Mouse (Mus musculus) erythroblast, embryonic 14.5 days (primary cell): ENCODE data around the gene Gstt2. TPM values are rescaled to one million over a fixed set of nuclear protein-coding genes. Genes with fewer than 3 reads are reported as not detected.
"Not testable (repeated sequence)": the region's sequence is repeated elsewhere in the genome, so short reads cannot be mapped to it uniquely, and the experiment has no call there.

Experiments used
- H3K27me3 ChIP-seq: 2 replicates; pipeline ENCODE4 v1.6.1; 2012; ENCODE audit warnings: inconsistent platforms; ENCODE audit not compliant: control insufficient read depth
- H3K36me3 ChIP-seq: 2 replicates; pipeline ENCODE4 v1.6.1; 2012; ENCODE audit warnings: mild to moderate bottlenecking, inconsistent platforms; ENCODE audit not compliant: control insufficient read depth
- H3K4me1 ChIP-seq: 2 replicates; pipeline ENCODE4 v1.6.1; 2012; ENCODE audit warnings: inconsistent platforms; ENCODE audit not compliant: control insufficient read depth
- H3K4me3 ChIP-seq: replicated peaks from 2 replicates; pipeline ENCODE3; 2012; ENCODE audit warnings: moderate library complexity, mild to moderate bottlenecking, inconsistent platforms
- H3K9me3 ChIP-seq: 2 replicates; pipeline ENCODE4 v1.6.1; 2012; ENCODE audit warnings: low read length, inconsistent platforms, mixed read lengths; ENCODE audit not compliant: control insufficient read depth
- GATA1 ChIP-seq: IDR thresholded peaks from 2 replicates; pipeline ENCODE4 v1.6.1; 2012; ENCODE audit warnings: low read length, inconsistent platforms, mixed read lengths
- TAL1 ChIP-seq: IDR thresholded peaks from 3 replicates; pipeline ENCODE4 v1.6.1; 2012; ENCODE audit warnings: low read length, inconsistent platforms, mixed read lengths
- polyA plus RNA-seq: library from polyadenylated mRNA; stranded (reverse); fragments of >175 nt; gene quantifications from 2 replicates; pipeline ENCODE4 v1.2.3, GENCODE M21; 2012

Gene Gstt2
- polyA plus RNA-seq, 1 experiment: 0.64 TPM

- H3K9me3 ChIP-seq: no peaks in the 10 kb centered on the region
- TF ChIP-seq TAL1: no peak
- TF ChIP-seq GATA1: no peak
- H3K36me3 ChIP-seq: no peaks in the 10 kb centered on the region
- H3K27me3 ChIP-seq: peaks cover 22% of the 10 kb centered on the region
- peaks cover 43% of the 10 kb centered on the region for H3K4me1 ChIP-seq
- no peak overlapping the region for H3K4me3 ChIP-seq
These were observed 11.2 kb upstream of the Gstt2 start for GRCm38 (mm10) chr10:75848382-75848781.

DNA sequence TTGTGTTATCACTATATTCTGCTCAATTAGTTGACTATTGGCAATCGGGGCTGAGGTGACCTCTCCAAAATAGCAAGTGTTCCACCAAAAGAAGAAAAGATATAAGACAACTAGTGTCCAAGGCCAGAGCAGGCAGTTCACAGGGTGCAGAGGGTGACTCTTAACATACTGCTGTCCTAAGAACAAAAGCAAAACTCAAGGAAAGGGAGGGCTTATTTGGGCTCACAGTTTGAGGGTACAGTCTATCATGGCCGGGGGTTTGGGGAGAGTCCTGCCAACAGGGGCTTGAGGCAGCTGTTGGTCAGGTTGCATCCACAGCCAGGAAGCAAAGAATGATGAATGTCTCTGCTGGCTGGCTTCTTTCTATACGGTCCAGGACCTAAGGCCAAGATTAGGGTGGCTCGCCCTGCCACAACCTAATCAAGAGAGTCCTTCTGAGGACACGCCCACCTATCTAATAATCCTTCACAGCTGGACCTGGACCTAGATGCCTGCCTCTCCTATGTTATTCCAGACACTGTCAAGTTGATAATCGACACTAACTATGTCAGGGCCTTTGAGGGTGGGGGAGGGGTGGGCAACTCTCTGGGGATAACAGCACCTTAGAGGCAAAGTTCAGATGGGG is 8.2 kb upstream of the Gstt2 start:
- Histone ChIP-seq H3K4me3 (peak overlapping the region; percentile 49), H3K4me1 (peaks cover 42% of the 10 kb centered on the region), H3K36me3 (no peaks in the 10 kb centered on the region), H3K27me3 (peaks cover 16% of the 10 kb centered on the region), H3K9me3 (no peaks in the 10 kb centered on the region)
- TF ChIP-seq GATA1: peak; percentile 41; the same call in 1 of the 2 replicates
- TF ChIP-seq TAL1: peak; percentile 65

GRCm38 (mm10) chr10:75844800-75845199 is 7.6 kb upstream of the Gstt2 start:
- Histone ChIP-seq H3K4me1 (peaks cover 42% of the 10 kb centered on the region), H3K4me3 (no peak overlapping the region), H3K9me3 (no peaks in the 10 kb centered on the region), H3K27me3 (peaks cover 12% of the 10 kb centered on the region), H3K36me3 (no peaks in the 10 kb centered on the region)
- TF ChIP-seq GATA1 (no peak), TAL1 (no peak)

- not testable (repeated sequence) for H3K9me3 ChIP-seq, H3K4me3 ChIP-seq
- H3K27me3 ChIP-seq: peaks cover 12% of the 10 kb centered on the region
These were observed 6.7 kb upstream of the Gstt2 start for GRCm38 (mm10) chr10:75843898-75844297.

DNA sequence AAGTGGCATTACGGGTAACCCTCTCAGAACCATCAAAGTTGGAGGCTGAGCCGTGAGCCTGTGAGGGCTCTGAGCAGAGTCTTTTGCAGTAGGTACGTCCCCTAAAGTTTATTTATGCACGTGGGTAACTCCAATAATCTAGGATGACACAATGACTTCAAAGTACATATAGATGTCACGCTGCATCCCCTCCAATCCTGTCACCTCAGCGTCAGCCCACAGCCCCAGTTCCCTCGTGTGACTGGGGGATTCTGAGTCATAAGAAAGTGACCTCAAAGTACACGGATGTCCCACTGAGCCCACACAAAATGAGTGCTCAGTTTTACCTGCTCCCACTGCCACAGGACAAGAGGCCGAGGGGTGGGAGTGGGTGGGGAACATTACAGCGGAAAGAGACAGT is 1.9 kb upstream of the Gstt2 start:
- H3K27me3 ChIP-seq: peaks cover 19% of the 10 kb centered on the region
- TF ChIP-seq TAL1: no peak
- no peak overlapping the region for H3K4me3 ChIP-seq
- peaks cover 57% of the 10 kb centered on the region for H3K4me1 ChIP-seq
- no peaks in the 10 kb centered on the region for H3K9me3 ChIP-seq
- H3K36me3 ChIP-seq: no peaks in the 10 kb centered on the region

More at GRCm38 (mm10) chr10:75843898-75844297, 6.7 kb upstream of the Gstt2 start:
- not testable (repeated sequence) for H3K36me3 ChIP-seq
- peaks cover 42% of the 10 kb centered on the region for H3K4me1 ChIP-seq

- Histone ChIP-seq H3K9me3 (no peaks in the 10 kb centered on the region), H3K36me3 (no peaks in the 10 kb centered on the region), H3K4me1 (peaks cover 65% of the 10 kb centered on the region), H3K4me3 (peak overlapping the region; percentile 84), H3K27me3 (peaks cover 26% of the 10 kb centered on the region)
- no peak for TF ChIP-seq TAL1
- TF ChIP-seq GATA1: no peak
These were observed 1.3 kb downstream of the Gstt2 start for GRCm38 (mm10) chr10:75835761-75836531.

- H3K27me3 ChIP-seq: peaks cover 26% of the 10 kb centered on the region
- no peaks in the 10 kb centered on the region for H3K36me3 ChIP-seq
- H3K4me1 ChIP-seq: peaks cover 65% of the 10 kb centered on the region
- no peaks in the 10 kb centered on the region for H3K9me3 ChIP-seq
- no peak for TF ChIP-seq TAL1
- H3K4me3 ChIP-seq: peak overlapping the region; percentile 84
These were observed 1.9 kb downstream of the Gstt2 start for GRCm38 (mm10) chr10:75835307-75835706.

- Histone ChIP-seq H3K27me3 (peaks cover 26% of the 10 kb centered on the region), H3K9me3 (no peaks in the 10 kb centered on the region), H3K4me1 (peaks cover 65% of the 10 kb centered on the region), H3K4me3 (peak overlapping the region; percentile 84), H3K36me3 (no peaks in the 10 kb centered on the region)
- TF ChIP-seq GATA1: no peak
- no peak for TF ChIP-seq TAL1
These were observed 2.5 kb downstream of the Gstt2 start for GRCm38 (mm10) chr10:75834721-75835120.

DNA sequence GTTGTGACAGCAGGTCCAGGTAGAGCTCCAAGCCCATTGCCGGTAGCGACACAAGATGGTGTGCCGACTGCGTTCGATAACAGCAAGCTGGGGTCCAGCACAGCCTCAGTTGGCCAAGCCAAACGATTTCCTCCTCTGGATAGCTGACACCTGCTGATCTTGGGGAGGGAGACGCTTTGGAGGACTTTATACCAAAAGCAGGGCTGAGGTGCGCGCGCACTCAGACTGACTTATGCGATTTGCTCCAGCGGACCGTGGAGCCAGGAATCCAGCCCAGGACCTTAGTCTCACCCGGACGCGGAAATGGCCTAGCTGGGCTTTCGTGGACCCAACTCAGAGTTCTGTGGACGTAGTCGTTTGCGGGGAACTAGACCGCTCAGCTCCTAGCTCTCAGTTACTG is 3.0 kb downstream of the Gstt2 start:
- H3K36me3 ChIP-seq: no peaks in the 10 kb centered on the region

More for the DNA sequence above, 3.0 kb downstream of the Gstt2 start:
- Histone ChIP-seq H3K27me3 (peaks cover 26% of the 10 kb centered on the region), H3K4me3 (peak overlapping the region; percentile 84), H3K4me1 (peaks cover 65% of the 10 kb centered on the region), H3K9me3 (no peaks in the 10 kb centered on the region)
- TF ChIP-seq TAL1 (no peak), GATA1 (no peak)
